Mouse (Mus musculus) adrenal gland, adult 8-10 months (tissue): ENCODE measurements around the gene Mlf2. TPM values are rescaled to one million over a fixed set of nuclear protein-coding genes. Genes with fewer than 3 reads are reported as not detected.

ENCODE experiments used
- DNase-seq: peaks from one replicate; pipeline ENCODE4 v3.0.0; 2022
- total RNA-seq, 4 experiments: library from RNA; stranded (reverse); gene quantifications; 2 replicates each; pipeline ENCODE4 v1.2.4; 2022

Mlf2 gene
- total RNA-seq, 4 experiments from 2014 or later: 277 to 296 (median 287) TPM

GRCm38 (mm10) chr6:124936681-124937080 is 5.5 kb downstream of the Mlf2 start:
- DNase-seq: no peak

- DNase-seq: no peak
Observed at GRCm38 (mm10) chr6:124937493-124937892, 6.3 kb downstream of the Mlf2 start.

- no peak for DNase-seq
Observed at GRCm38 (mm10) chr6:124938554-124938953, 7.4 kb downstream of the Mlf2 start.

DNA sequence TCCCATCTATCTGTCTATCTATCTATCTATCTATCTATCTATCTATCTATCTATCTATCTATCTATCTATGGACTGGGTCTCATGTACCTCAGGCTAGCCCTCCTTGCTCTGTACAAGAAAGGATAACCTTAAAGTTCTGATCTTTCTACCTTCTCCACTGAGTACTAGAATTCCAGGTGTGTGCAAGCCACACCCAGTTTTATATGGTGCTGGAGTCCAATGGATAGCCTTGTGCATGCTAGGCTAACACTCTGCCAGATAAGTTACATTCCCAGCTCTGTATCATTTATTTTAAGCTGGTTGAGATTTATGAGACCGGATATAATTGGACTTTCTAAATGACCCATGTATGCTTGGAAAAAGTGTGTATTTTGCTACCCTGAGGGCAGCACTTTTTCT is 10.5 kb downstream of the Mlf2 start:
- no peak for DNase-seq

DNA sequence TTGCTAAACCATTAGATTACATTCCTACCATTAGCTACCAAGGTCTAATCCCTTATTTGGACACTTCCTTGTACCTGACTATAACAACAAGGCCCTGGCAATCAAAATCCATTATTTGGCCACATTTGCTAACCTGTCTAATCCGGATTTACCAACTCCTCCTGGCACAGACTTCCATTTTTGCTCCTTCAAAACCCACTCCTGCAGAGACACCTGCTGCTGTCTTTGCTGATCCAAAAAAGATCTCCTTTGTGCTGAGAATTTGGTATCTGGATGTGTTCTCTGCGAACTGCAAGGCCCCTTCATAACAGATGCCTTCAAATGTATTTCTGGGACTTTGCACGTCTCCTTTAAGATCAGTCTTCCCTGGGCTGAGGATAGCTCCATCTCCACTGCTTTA is 12.3 kb downstream of the Mlf2 start:
- no peak for DNase-seq

DNA sequence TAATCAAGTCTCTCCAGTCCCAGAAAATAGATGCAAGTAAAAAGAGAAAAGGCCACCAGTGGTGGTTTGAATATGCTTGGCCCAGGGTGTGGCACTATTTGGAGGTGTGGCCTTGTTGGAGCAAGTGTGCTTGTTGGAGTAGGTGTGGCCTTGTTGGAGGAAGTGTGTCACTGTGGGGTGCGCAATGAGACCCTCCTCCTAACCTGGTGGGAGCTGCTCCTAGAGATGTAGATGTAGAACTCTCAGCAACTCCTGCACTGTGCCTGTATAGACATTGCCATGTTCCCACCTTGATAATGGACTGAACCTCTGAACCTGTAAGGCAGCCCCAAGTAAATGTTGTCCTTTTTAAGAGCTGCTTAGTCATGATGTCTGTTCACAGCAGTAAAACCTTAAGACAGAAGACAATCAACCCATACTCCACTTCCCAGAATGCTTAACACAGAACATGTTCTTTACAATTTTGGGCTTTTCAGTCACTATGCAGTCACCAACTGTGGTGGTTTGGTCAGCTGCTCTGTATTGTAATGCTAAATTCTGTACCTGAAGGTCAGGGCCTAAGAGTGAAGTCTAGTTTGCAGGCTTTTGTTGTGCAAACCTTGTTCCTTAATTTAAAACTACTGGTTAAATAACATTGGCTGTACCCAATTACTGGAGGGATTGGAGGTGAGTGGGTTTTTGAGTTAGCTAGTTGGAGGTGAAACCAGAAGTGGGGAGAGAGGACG is 23.0 kb downstream of the Mlf2 start:
- no peak for DNase-seq

DNA sequence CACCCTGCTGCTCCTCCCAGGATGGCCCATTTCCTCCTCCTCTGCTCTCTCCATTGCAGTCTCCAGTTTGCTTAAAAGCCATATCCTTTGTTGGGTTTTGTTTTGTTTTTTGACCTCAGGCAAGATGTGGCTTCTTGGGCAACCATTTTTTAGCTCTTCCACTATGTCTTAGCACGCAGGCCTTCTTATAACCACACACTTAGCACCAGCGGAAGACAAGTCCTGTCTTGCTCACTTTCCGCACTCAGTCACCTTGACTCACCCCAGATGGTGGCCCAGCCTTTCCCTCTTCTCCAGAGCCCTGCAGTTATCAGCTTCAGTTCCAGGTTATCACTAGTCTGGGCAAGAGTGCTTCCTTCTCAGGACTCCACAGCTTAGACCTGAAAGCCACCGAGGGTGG is 24.0 kb downstream of the Mlf2 start:
- DNase-seq: no peak

GRCm38 (mm10) chr6:124958127-124958526 is 26.9 kb downstream of the Mlf2 start:
- DNase-seq: no peak

DNA sequence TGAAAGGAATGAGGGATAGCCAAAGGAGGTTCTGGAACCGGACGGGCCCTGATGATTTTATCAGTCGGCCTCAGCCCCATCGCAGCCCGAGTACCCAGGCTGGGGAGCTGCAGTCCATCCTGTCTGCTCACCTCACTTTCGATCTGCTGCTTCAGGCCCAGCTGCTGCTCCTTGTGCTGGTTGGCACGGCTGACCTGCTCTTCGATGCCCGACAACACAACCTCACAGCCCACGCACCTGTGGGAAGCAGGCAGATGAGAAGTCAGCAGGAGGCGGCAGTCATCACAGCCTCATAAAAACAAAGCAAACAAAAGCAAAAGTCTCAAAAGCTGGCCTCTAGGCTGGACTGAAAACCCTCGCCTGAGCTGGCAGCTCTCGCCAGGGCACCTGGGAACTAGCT is 28.8 kb downstream of the Mlf2 start:
- no peak for DNase-seq

GRCm38 (mm10) chr6:124961021-124961420 is 29.8 kb downstream of the Mlf2 start:
- DNase-seq: peak; percentile 67

- DNase-seq: no peak
Observed at GRCm38 (mm10) chr6:124964638-124965037, 33.5 kb downstream of the Mlf2 start.

- DNase-seq: peak; percentile 93
Observed at GRCm38 (mm10) chr6:124965088-124965719, 34.0 kb downstream of the Mlf2 start, which contains the start of gene Cops7a. Cops7a (minus strand) TSS chr6:124965538.

DNA sequence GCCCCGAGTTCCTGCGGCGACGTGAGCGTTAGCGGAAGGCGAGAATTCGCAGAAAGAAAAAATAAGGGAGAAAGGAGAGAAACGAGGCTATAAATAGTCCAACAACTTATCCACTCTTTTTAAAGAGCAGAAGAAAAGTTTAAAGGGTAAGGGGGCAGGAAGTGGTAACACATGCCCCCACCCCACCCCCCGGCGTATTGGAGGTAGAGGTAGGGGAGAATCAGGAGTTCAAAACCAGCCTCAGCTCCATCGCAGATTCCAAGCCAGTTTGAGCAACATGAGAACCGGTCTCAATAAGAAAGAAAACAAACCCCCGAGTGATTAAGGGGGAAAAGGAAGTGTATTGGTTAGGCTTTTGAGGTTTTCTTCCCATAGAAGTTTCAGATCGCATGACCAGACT is 34.6 kb downstream of the Mlf2 start:
- DNase-seq: no peak

- no peak for DNase-seq
Observed at GRCm38 (mm10) chr6:124966466-124967118, 35.4 kb downstream of the Mlf2 start.

GRCm38 (mm10) chr6:124967766-124968165 is 36.6 kb downstream of the Mlf2 start:
- DNase-seq: no peak

Other genes starting within 250 kb of the Mlf2 start
- gene Emg1, start 219.2 kb upstream of the Mlf2 start, total RNA-seq: 10 to 100 TPM; 81.9 to 100.0 (median 86.2) TPM
- 100 to 1,000 TPM; 255 to 303 (median 272) TPM for gene Phb2, start 219.1 kb upstream of the Mlf2 start, total RNA-seq
- 10 to 100 TPM; 14.1 to 21.6 (median 15.0) TPM for gene Ptpn6, start 192.7 kb upstream of the Mlf2 start, total RNA-seq
- gene Grcc10, start 190.0 kb upstream of the Mlf2 start, total RNA-seq: 100 to 1,000 TPM; 348 to 417 (median 368) TPM
- not detected for gene Gm45234, start 175.4 kb upstream of the Mlf2 start, total RNA-seq
- 100 to 1,000 TPM in 2 of 4 experiments, 10 to 100 TPM in 2; 68.7 to 111 (median 97.1) TPM for gene Atn1, start 174.9 kb upstream of the Mlf2 start, total RNA-seq
- gene Eno2, start 161.7 kb upstream of the Mlf2 start, total RNA-seq: 10 to 100 TPM; 23.0 to 74.2 (median 42.8) TPM
- gene Lrrc23, start 151.7 kb upstream of the Mlf2 start, total RNA-seq: 1 to 10 TPM in 2 of 4 experiments, under 1 TPM in 2; 0.52 to 3.6 (median 1.0) TPM
- 10 to 100 TPM; 27.0 to 37.4 (median 33.6) TPM for gene Spsb2, start 122.7 kb upstream of the Mlf2 start, total RNA-seq
- 100 to 1,000 TPM; 448 to 531 (median 475) TPM for gene Tpi1, start 117.1 kb upstream of the Mlf2 start, total RNA-seq
- gene Usp5, start 101.9 kb upstream of the Mlf2 start, total RNA-seq: 100 to 1,000 TPM; 134 to 158 (median 154) TPM
- gene Cdca3, start 101.8 kb upstream of the Mlf2 start, total RNA-seq: 1 to 10 TPM; 1.9 to 4.4 (median 2.7) TPM
- gene Gnb3, start 91.1 kb upstream of the Mlf2 start, total RNA-seq: 10 to 100 TPM in 3 of 4 experiments, 1 to 10 TPM in 1; 8.9 to 18.5 (median 14.5) TPM
- gene P3h3, start 73.6 kb upstream of the Mlf2 start, total RNA-seq: 10 to 100 TPM; 26.2 to 43.9 (median 35.3) TPM
- gene Gpr162, start 67.4 kb upstream of the Mlf2 start, total RNA-seq: 1 to 10 TPM in 3 of 4 experiments, under 1 TPM in 1; 0.32 to 2.2 (median 1.6) TPM
- gene Cd4, start 43.2 kb upstream of the Mlf2 start, total RNA-seq: under 1 TPM; 0.40 to 0.83 (median 0.46) TPM
- 1 to 10 TPM; 1.1 to 2.7 (median 1.2) TPM for gene Lag3, start 19.7 kb upstream of the Mlf2 start, total RNA-seq
- gene Ptms, start 11.3 kb upstream of the Mlf2 start, total RNA-seq: 100 to 1,000 TPM; 741 to 843 (median 768) TPM
- gene Cops7a, start 34.2 kb downstream of the Mlf2 start, total RNA-seq: 100 to 1,000 TPM; 130 to 160 (median 147) TPM
- gene Pianp, start 65.3 kb downstream of the Mlf2 start, total RNA-seq: 1 to 10 TPM in 3 of 4 experiments, under 1 TPM in 1; 0.81 to 3.8 (median 1.9) TPM
- 10 to 100 TPM; 46.9 to 87.0 (median 56.5) TPM for gene Zfp384, start 77.8 kb downstream of the Mlf2 start, total RNA-seq
- 10 to 100 TPM; 62.7 to 74.3 (median 72.6) TPM for gene Ing4, start 108.4 kb downstream of the Mlf2 start, total RNA-seq
- gene Acrbp, start 118.3 kb downstream of the Mlf2 start, total RNA-seq: 10 to 100 TPM in 1 of 4 experiments, 1 to 10 TPM in 3; 6.9 to 12.1 (median 9.1) TPM
- 1 to 10 TPM in 1 of 4 experiments, under 1 TPM in 3; 0.73 to 1.3 (median 0.83) TPM for gene Lpar5, start 136.5 kb downstream of the Mlf2 start, total RNA-seq
- 100 to 1,000 TPM; 140 to 272 (median 202) TPM for gene Chd4, start 164.6 kb downstream of the Mlf2 start, total RNA-seq
- 10 to 100 TPM; 41.6 to 48.8 (median 43.4) TPM for gene Nop2, start 200.5 kb downstream of the Mlf2 start, total RNA-seq
- 10 to 100 TPM; 15.2 to 60.0 (median 37.1) TPM for gene Iffo1, start 213.9 kb downstream of the Mlf2 start, total RNA-seq
- 1,000 to 10,000 TPM; 1,769 to 2,176 (median 2,111) TPM for gene Gapdh, start 235.1 kb downstream of the Mlf2 start, total RNA-seq